ENCODE assay signal across 7 mouse cellular contexts in genomic region chr4:48585241-48586098, GRCm38 (mm10). TPM values are rescaled to one million over a fixed set of nuclear protein-coding genes. Genes with fewer than 3 reads are reported as not detected.
A peak's percentile ranks its signal among the peaks of the same experiment; 100 is the strongest.
DNase-seq lines count a peak whose midpoint lies in the region; ATAC-seq lines count a peak whose summit lies in the region.

No protein-coding gene starts in this region.

- peak; percentile 39 to 49 for DNase-seq in B cell, adult 2 months
- DNase-seq in MN1 (ENCODE audit: low spot score): peak; percentile 59
- peak; percentile 76 for DNase-seq in hindbrain, embryonic 11.5 days (ENCODE audit: low spot score)
- DNase-seq in layer of hippocampus, postnatal 36 days: peak; percentile 49 to 52
- DNase-seq in right cerebral cortex, postnatal 14 days: peak; percentile 51

- H3K4me1 ChIP-seq in embryonic facial prominence, embryonic 12.5 days: no peaks in the 10 kb centered on the region
- no peaks in the 10 kb centered on the region for H3K4me1 ChIP-seq in hindbrain, embryonic 11.5 days (replicated peaks; ENCODE audit: control insufficient read depth, insufficient read depth, low read length)
- H3K4me1 ChIP-seq in megakaryocyte, embryonic 14.5 days: peaks cover 5% of the 10 kb centered on the region

- H3K9ac ChIP-seq in embryonic facial prominence, embryonic 12.5 days: peak overlapping the region; percentile 99
- peak overlapping the region; percentile 99 for H3K9ac ChIP-seq in hindbrain, embryonic 11.5 days (ENCODE audit: low read depth, low read length)

- no peaks in the 10 kb centered on the region for H3K36me3 ChIP-seq in embryonic facial prominence, embryonic 12.5 days
- H3K36me3 ChIP-seq in hindbrain, embryonic 11.5 days (ENCODE audit: control insufficient read depth, insufficient read depth, low read length): no peaks in the 10 kb centered on the region
- no peaks in the 10 kb centered on the region for H3K36me3 ChIP-seq in megakaryocyte, embryonic 14.5 days (replicated peaks; ENCODE audit: low read length)

- peak overlapping the region; percentile 98 for H3K4me3 ChIP-seq in embryonic facial prominence, embryonic 12.5 days
- peak overlapping the region; percentile 91 for H3K4me3 ChIP-seq in hindbrain, embryonic 11.5 days (ENCODE audit: low read depth, low read length)
- H3K4me3 ChIP-seq in megakaryocyte, embryonic 14.5 days (replicated peaks): peak overlapping the region; percentile 86

- WGBS in embryonic facial prominence, embryonic 12.5 days: under 1% methylated on average over 79 of the region's 92 CpGs
- under 1% methylated on average over 56 of the region's 92 CpGs for WGBS in hindbrain, embryonic 11.5 days

- peak overlapping the region; percentile 97 for H3K27ac ChIP-seq in embryonic facial prominence, embryonic 12.5 days
- H3K27ac ChIP-seq in hindbrain, embryonic 11.5 days (ENCODE audit: low read depth, low read length): peak overlapping the region; percentile 99

- ATAC-seq in embryonic facial prominence, embryonic 12.5 days (ENCODE audit: insufficient number of reproducible peaks, insufficient read depth, low FRiP score, low TSS enrichment): peak; percentile 73
- peak; percentile 68 for ATAC-seq in hindbrain, embryonic 11.5 days (ENCODE audit: low FRiP score)

- H3K9me3 ChIP-seq in embryonic facial prominence, embryonic 12.5 days: 0 out of 2 replicates have a peak, but pooled peaks cover 4% of the 10 kb centered on the region
- no peaks in the 10 kb centered on the region for H3K9me3 ChIP-seq in hindbrain, embryonic 11.5 days (ENCODE audit: control insufficient read depth, low read length)
- peaks cover 13% of the 10 kb centered on the region for H3K9me3 ChIP-seq in megakaryocyte, embryonic 14.5 days

- H3K27me3 ChIP-seq in embryonic facial prominence, embryonic 12.5 days: no peaks in the 10 kb centered on the region
- no peaks in the 10 kb centered on the region for H3K27me3 ChIP-seq in hindbrain, embryonic 11.5 days (ENCODE audit: control insufficient read depth, insufficient read depth, low read length)
- peaks cover 42% of the 10 kb centered on the region for H3K27me3 ChIP-seq in megakaryocyte, embryonic 14.5 days (replicated peaks)

- peak overlapping the region; percentile 74 for H3K4me2 ChIP-seq in embryonic facial prominence, embryonic 12.5 days (replicated peaks)
- peak overlapping the region; percentile 48 for H3K4me2 ChIP-seq in hindbrain, embryonic 11.5 days (replicated peaks; ENCODE audit: low read depth, low read length)

RNA-seq across cellular contexts. Expression of gene Tmeff1, which starts 0.5 kb away (rescaled TPM):
- polyA plus RNA-seq in embryonic facial prominence, embryonic 12.5 days (2016; fragmentation: Nextera tagmentation; extraction: Ambion mirVana): 124 and 130 TPM in 2 replicates
- polyA plus RNA-seq in hindbrain, embryonic 11.5 days (2014; fragmentation: Nextera tagmentation; extraction: Ambion mirVana): 242 and 302 TPM in 2 replicates
- total RNA-seq in layer of hippocampus, postnatal 36 days (2021): 100 to 1,000 TPM; 125 to 137 TPM
- not detected in 2 replicates for polyA plus RNA-seq in megakaryocyte, embryonic 14.5 days (2012; ENCODE audit: insufficient read depth, low replicate concordance)

RNA-seq across cellular contexts. Expression of gene Msantd3, which starts 45.7 kb away (rescaled TPM):
- 42.7 and 46.9 TPM in 2 replicates for polyA plus RNA-seq in embryonic facial prominence, embryonic 12.5 days (2016; fragmentation: Nextera tagmentation; extraction: Ambion mirVana)
- 61.9 and 75.6 TPM in 2 replicates for polyA plus RNA-seq in hindbrain, embryonic 11.5 days (2014; fragmentation: Nextera tagmentation; extraction: Ambion mirVana)
- total RNA-seq in layer of hippocampus, postnatal 36 days (2021): 10 to 100 TPM; 20.3 to 21.8 TPM
- 0.29 TPM in 1 of 2 replicates, not detected in the other for polyA plus RNA-seq in megakaryocyte, embryonic 14.5 days (2012; ENCODE audit: insufficient read depth, low replicate concordance)

Comparison
In these comparisons a context has a peak if more than half of its experiments do, and no peak if none do; other contexts are left out.
1. Peak in every context shown above with its lines: DNase-seq, ATAC-seq, H3K4me3 ChIP-seq and H3K27ac ChIP-seq.
2. RNA of gene Tmeff1, which starts 0.5 kb away (polyA plus RNA-seq): 242 to 302 TPM in hindbrain, embryonic 11.5 days and 124 to 130 TPM in embryonic facial prominence, embryonic 12.5 days; not detected in megakaryocyte, embryonic 14.5 days; every median in the first group is over 100 times any median in the second.
3. RNA of gene Msantd3, which starts 45.7 kb away (polyA plus RNA-seq): 61.9 to 75.6 TPM in hindbrain, embryonic 11.5 days and 42.7 to 46.9 TPM in embryonic facial prominence, embryonic 12.5 days; 0.29 TPM in megakaryocyte, embryonic 14.5 days; every median in the first group is over 10 times any median in the second.